Comparison of ENCODE assay signal across 15 mouse cellular contexts in genomic region chr10:89490250-89490649, GRCm38 (mm10). TPM values are rescaled to one million over a fixed set of nuclear protein-coding genes. Genes with fewer than 3 reads are reported as not detected.
"Had no signal": no experiment of that assay in that cellular context is flagged by ENCODE, and none has a peak within 500 bp of the region (broad histone marks: within the 10 kb centered on the region; RNA-seq: fewer than 3 reads in every experiment).

No protein-coding gene starts in this region.

- H3K27ac ChIP-seq: layer of hippocampus, adult 2 months; liver, embryonic 15.5 days; lung, embryonic 15.5 days had no signal

- H3K4me1 ChIP-seq: liver, embryonic 15.5 days; lung, embryonic 15.5 days had no signal

- H3K9me3 ChIP-seq: liver, embryonic 15.5 days; lung, embryonic 15.5 days; megakaryocyte, embryonic 14.5 days had no signal

- H3K27me3 ChIP-seq: liver, embryonic 15.5 days; lung, embryonic 15.5 days; megakaryocyte, embryonic 14.5 days had no signal

- H3K4me3 ChIP-seq: layer of hippocampus, adult 2 months; liver, embryonic 15.5 days; lung, embryonic 15.5 days; megakaryocyte, embryonic 14.5 days had no signal

- H3K36me3 ChIP-seq: liver, embryonic 15.5 days; lung, embryonic 15.5 days had no signal

- DNase-seq: kidney, adult 9 months; layer of hippocampus, adult 9-11 months; lung, adult 18-20 months; lung, postnatal 10 days; lung, postnatal 36 days; midbrain, embryonic 14.5 days; thymus, postnatal 36 days had no signal

RNA-seq across cellular contexts. Expression of gene Nr1h4, which starts 43.1 kb away (rescaled TPM):
- total RNA-seq: midbrain, postnatal 0 days had no signal
- polyA plus RNA-seq: limb, embryonic 11.5 days; midbrain, embryonic 14.5 days; midbrain, postnatal 0 days; neural tube, embryonic 11.5 days; neural tube, embryonic 14.5 days had no signal
